Mouse (Mus musculus): Measurements from ENCODE around the gene 0610010K14Rik.

GRCm38 (mm10) chr11:70223724-70224123 lies 14.0 kb downstream of the 0610010K14Rik start:
- TF ChIP-seq CTCF (IDR thresholded peaks at IDR 0.05; ENCODE audit: control insufficient read depth, insufficient read depth, insufficient read length), result no peak
- no peak for TF ChIP-seq MYOG (IDR thresholded peaks at IDR 0.05; ENCODE audit: control insufficient read depth, extremely low read depth, insufficient read length)
- no peak for TF ChIP-seq MAX (IDR thresholded peaks at IDR 0.05)
- no peak for TF ChIP-seq FOSL1 (IDR thresholded peaks at IDR 0.05; ENCODE audit: insufficient read depth, low read length, poor library complexity, severe bottlenecking)
- TF ChIP-seq CEBPB (IDR thresholded peaks at IDR 0.05; ENCODE audit: low read depth), result no peak
- no peak for TF ChIP-seq USF1 (IDR thresholded peaks at IDR 0.05; ENCODE audit: low read depth)
- TF ChIP-seq MYOD1 (IDR thresholded peaks at IDR 0.05; ENCODE audit: control insufficient read depth, insufficient read length, low read depth), result no peak

Measured in C2C12 (cell line).